Mouse (Mus musculus) kidney, adult 2 months (tissue): ENCODE measurements around the gene Kcnab1.

Source experiments
- CTCF ChIP-seq: fragments of 200-500 bp; conservative IDR thresholded peaks from 2 replicates; pipeline ENCODE4 v1.5.1; 2011; ENCODE audit warnings: low read depth, mild to moderate bottlenecking, control low read depth, low read length, moderate library complexity, mixed read lengths; ENCODE audit not compliant: insufficient read depth, insufficient read length
- POLR2A ChIP-seq: fragments of 200-500 bp; IDR thresholded peaks from one replicate; pipeline ENCODE4 v1.6.1; 2011; ENCODE audit warnings: low read depth, low read length, control low read depth

DNA sequence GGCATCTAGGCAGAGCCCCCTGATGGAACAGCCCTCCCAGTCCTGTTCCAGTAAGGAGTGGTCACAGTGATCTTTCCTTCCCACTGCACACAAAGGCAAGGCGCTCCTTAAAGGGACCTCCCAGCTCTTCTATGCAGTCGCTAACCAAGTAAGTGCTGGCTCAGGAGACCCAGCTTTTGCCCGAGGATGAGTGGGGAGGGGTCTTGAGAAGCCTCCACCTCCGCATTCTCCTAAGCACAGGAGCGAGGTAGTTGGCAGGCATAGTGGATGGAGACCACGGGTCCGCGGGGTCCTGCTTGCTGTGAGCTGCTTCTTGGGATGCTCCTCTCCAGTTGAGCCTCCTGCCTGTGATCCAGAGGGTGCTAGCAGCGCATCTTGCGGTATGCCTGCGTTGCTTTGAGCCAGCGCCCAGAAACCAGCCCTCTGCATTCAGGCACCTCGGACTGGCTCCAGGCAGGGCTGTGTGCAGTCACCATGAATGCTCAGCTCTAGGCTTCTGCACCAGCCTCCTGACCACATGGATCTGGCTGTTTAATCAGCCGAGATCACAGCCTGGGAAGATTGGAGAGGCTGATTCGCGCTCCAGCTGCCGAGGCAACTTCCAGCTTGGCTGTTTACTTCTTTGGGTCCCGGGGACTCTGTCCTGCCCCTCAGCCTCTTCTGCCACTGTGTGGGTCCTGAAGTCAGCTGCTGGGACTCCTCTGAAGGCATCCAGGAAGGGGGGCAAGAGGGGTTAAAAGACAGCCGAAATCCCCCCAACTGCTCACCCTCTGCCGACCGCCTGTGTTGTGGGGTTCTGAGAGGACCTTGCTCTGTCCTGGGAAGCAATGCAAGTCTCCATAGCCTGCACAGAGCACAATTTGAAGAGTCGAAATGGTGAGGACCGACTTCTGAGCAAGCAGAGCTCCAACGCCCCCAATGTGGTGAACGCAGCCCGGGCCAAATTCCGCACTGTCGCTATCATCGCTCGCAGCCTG lies at the start of gene Kcnab1:
- TF ChIP-seq CTCF, result no peak
- TF ChIP-seq POLR2A, result no peak
